Mouse (Mus musculus) cerebellum, adult 2 months (tissue): Measurements from ENCODE around the gene Snrpd2. TPM values are rescaled to one million over a fixed set of nuclear protein-coding genes. Genes with fewer than 3 reads are reported as not detected.

Experiments used
- DNase-seq, 2 experiments: peaks; one replicate each; pipeline ENCODE4 v3.0.0; 2021
- H3K27ac ChIP-seq: fragments of 200-500 bp; 2 replicates; pipeline ENCODE4 v1.5.1; 2012; ENCODE audit warnings: low read length, control low read depth, inconsistent platforms; ENCODE audit not compliant: insufficient read depth
- H3K27me3 ChIP-seq: fragments of 200-500 bp; 2 replicates; pipeline ENCODE4 v1.6.1; 2012; ENCODE audit warnings: inconsistent platforms, mild to moderate bottlenecking, low read length, moderate library complexity; ENCODE audit not compliant: control insufficient read depth, insufficient read depth
- H3K4me1 ChIP-seq: fragments of 200-500 bp; 2 replicates; pipeline ENCODE4 v1.6.1; 2011; ENCODE audit warnings: low read length; ENCODE audit not compliant: control insufficient read depth, insufficient read depth
- H3K4me3 ChIP-seq: fragments of 200-500 bp; replicated peaks from 2 replicates; pipeline ENCODE3; 2011; ENCODE audit warnings: mild to moderate bottlenecking, low read depth, low read length, control low read depth; ENCODE audit not compliant: insufficient read depth
- CTCF ChIP-seq: fragments of 200-500 bp; IDR thresholded peaks from 2 replicates; pipeline ENCODE4 v1.5.1; 2011; ENCODE audit warnings: low read depth, mild to moderate bottlenecking, control low read depth, low read length, moderate library complexity, borderline replicate concordance; ENCODE audit not compliant: insufficient read depth
- POLR2A ChIP-seq: fragments of 200-500 bp; IDR thresholded peaks from 2 replicates; pipeline ENCODE4 v1.6.1; 2011; ENCODE audit warnings: low read length, control low read depth, borderline replicate concordance; ENCODE audit not compliant: insufficient read depth
- WGBS: fragments of 180-500 bp; shearing (Covaris S2); methylation state at CpG from one replicate; pipeline ENCODE4 v1.1.7; 2018; 5-methylcytosine and 5-hydroxymethylcytosine counted together
- polyA plus RNA-seq: library from polyadenylated mRNA; depleted of rRNA; stranded (reverse); fragments of >200 nt; gene quantifications from 2 replicates; pipeline ENCODE4 v1.2.3, GENCODE M21; 2012

The Snrpd2 gene
- polyA plus RNA-seq, 1 experiment: 88.8 TPM

GRCm38 (mm10) chr7:19175708-19176515 is 26.4 kb downstream of the Snrpd2 start, which contains the start of gene Eml2:
Gene Eml2, plus strand, starts transcription at chr7:19176421.
- 0 out of 2 replicates have a peak, but pooled peaks have one; percentile 18 for TF ChIP-seq POLR2A
- TF ChIP-seq CTCF: no peak
- peak; percentile 75 to 86 for DNase-seq
- Histone ChIP-seq H3K4me3 (peak within 1 kb of the TSS; percentile 97), H3K27ac (peak within 1 kb of the TSS; percentile 8; the same call in 1 of the 2 replicates), H3K27me3 (no peaks in the 10 kb centered on the region), H3K4me1 (peaks cover 8% of the 10 kb centered on the region)
- WGBS: 2% methylated on average over 30 of the region's 30 CpGs

- under 1% methylated on average over 12 of the region's 21 CpGs for WGBS
- peak in 1 of 2 experiments; percentile 88 for DNase-seq
- peaks cover 8% of the 10 kb centered on the region for H3K4me1 ChIP-seq
- peak overlapping the region; percentile 8; the same call in 1 of the 2 replicates for H3K27ac ChIP-seq
- no peaks in the 10 kb centered on the region for H3K27me3 ChIP-seq
- H3K4me3 ChIP-seq: peak overlapping the region; percentile 97
- TF ChIP-seq POLR2A (no peak), CTCF (no peak)
Observed at GRCm38 (mm10) chr7:19176516-19176947, 27.0 kb downstream of the Snrpd2 start.

GRCm38 (mm10) chr7:19177216-19177615 is 27.7 kb downstream of the Snrpd2 start:
- TF ChIP-seq CTCF (no peak), POLR2A (no peak)
- peaks cover under 1% of the 10 kb centered on the region; the same call in 1 of the 2 replicates for H3K4me1 ChIP-seq
- 34% methylated on average over 7 of the region's 7 CpGs for WGBS
- peak overlapping the region; percentile 97 for H3K4me3 ChIP-seq
- DNase-seq: peak; percentile 32 to 47
- H3K27me3 ChIP-seq: no peaks in the 10 kb centered on the region
- peak overlapping the region; percentile 8; the same call in 1 of the 2 replicates for H3K27ac ChIP-seq

GRCm38 (mm10) chr7:19178035-19178434 is 28.5 kb downstream of the Snrpd2 start:
- 17% methylated on average over 18 of the region's 18 CpGs for WGBS
- peak; percentile 55 to 56 for DNase-seq
- Histone ChIP-seq H3K27me3 (no peaks in the 10 kb centered on the region), H3K4me1 (no peaks in the 10 kb centered on the region), H3K27ac (no peak overlapping the region), H3K4me3 (peak overlapping the region; percentile 97)
- TF ChIP-seq POLR2A (no peak), CTCF (no peak)

GRCm38 (mm10) chr7:19178443-19179092 is 29.0 kb downstream of the Snrpd2 start:
- Histone ChIP-seq H3K27me3 (no peaks in the 10 kb centered on the region), H3K4me3 (peak overlapping the region; percentile 97), H3K4me1 (no peaks in the 10 kb centered on the region), H3K27ac (no peak overlapping the region)
- 8% methylated on average over 27 of the region's 27 CpGs for WGBS
- TF ChIP-seq POLR2A: no peak
- peak; percentile 82 for TF ChIP-seq CTCF
- peak; percentile 77 to 89 for DNase-seq

- WGBS: 6% methylated on average over 23 of the region's 32 CpGs
- no peaks in the 10 kb centered on the region; the same call in 1 of the 2 replicates for H3K4me1 ChIP-seq
- peak overlapping the region; percentile 2 for H3K4me3 ChIP-seq
- H3K27me3 ChIP-seq: no peaks in the 10 kb centered on the region
- TF ChIP-seq CTCF (peak; percentile 31; the same call in 1 of the 2 replicates), POLR2A (no peak)
- peak; percentile 56 to 61 for DNase-seq
- no peak overlapping the region for H3K27ac ChIP-seq
Observed at GRCm38 (mm10) chr7:19179173-19179572, 29.7 kb downstream of the Snrpd2 start.

- no peak for TF ChIP-seq POLR2A
- TF ChIP-seq CTCF: no peak
- no peak overlapping the region for H3K27ac ChIP-seq
- peaks cover 3% of the 10 kb centered on the region for H3K4me1 ChIP-seq
- no peaks in the 10 kb centered on the region for H3K27me3 ChIP-seq
- DNase-seq: no peak
- WGBS: 68% methylated on average over 6 of the region's 6 CpGs
- H3K4me3 ChIP-seq: no peak overlapping the region
Observed at GRCm38 (mm10) chr7:19179936-19180335, 30.4 kb downstream of the Snrpd2 start.
